ENCODE assay signal across 10 mouse cellular contexts in the genomic region with DNA sequence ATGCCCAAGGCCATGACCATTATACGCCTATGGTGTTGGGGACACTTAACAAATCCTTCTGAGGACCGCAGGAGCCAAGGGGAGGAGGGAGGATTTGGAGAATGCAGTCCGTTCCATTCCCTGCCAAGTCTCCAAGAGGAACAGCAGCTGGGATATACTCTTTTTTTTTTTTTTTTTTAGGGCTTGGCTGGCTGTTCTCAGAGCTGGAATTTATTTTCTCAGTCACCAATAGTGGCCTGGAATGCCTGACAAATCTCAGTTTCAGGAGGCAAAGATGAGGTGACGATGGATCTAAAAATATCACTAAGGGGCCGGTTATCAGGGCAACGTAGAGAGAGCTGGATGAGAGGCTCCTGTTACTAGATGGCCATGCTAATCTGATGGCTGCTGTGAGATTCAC.
DNase-seq lines count a peak whose midpoint lies in the region.
"Had no signal": no experiment of that assay in that cellular context is flagged by ENCODE, and none has a peak within 500 bp of the region (broad histone marks: within the 10 kb centered on the region; RNA-seq: fewer than 3 reads in every experiment).

No protein-coding gene starts in this region.

- 27% methylated on average over 6 of the region's 6 CpGs for WGBS in heart, embryonic 10.5 days

- no peak overlapping the region for H3K4me3 ChIP-seq in heart, embryonic 10.5 days
- H3K4me3 ChIP-seq: layer of hippocampus, adult 2 months; myocyte had no signal

- H3K4me1 ChIP-seq in heart, embryonic 10.5 days: peaks cover 66% of the 10 kb centered on the region

- peak overlapping the region; percentile 75 for H3K27ac ChIP-seq in heart, embryonic 10.5 days
- H3K27ac ChIP-seq: layer of hippocampus, adult 2 months had no signal

- peak; percentile 45 for DNase-seq in kidney, postnatal 10 days
- DNase-seq in kidney, adult 11 months: no peak
- peak; percentile 82 for DNase-seq in heart, embryonic 10.5 days (ENCODE audit: low spot score)
- DNase-seq in heart, postnatal 10 days: peak; percentile 56 to 60
- DNase-seq in lung, postnatal 4 days: peak; percentile 29 to 66
- DNase-seq in cerebellum, adult 9-11 months: no peak
- DNase-seq in cerebellum, adult 11 months: no peak
- DNase-seq: left cerebral cortex, postnatal 4 days had no signal

- H3K36me3 ChIP-seq in heart, embryonic 10.5 days: peaks cover 4% of the 10 kb centered on the region; the same call in 1 of the 2 replicates

- intact Hi-C loops in heart, postnatal 10 days (cut with DNase I): no loop called here

- H3K27me3 ChIP-seq in heart, embryonic 10.5 days (ENCODE audit: insufficient read depth, poor library complexity, severe bottlenecking): no peaks in the 10 kb centered on the region

- H3K9me3 ChIP-seq in heart, embryonic 10.5 days: no peaks in the 10 kb centered on the region

Comparison
In these comparisons a context has a peak if more than half of its experiments do, and no peak if none do; other contexts are left out.
1. DNase-seq: peak in kidney, postnatal 10 days (single experiment), heart, embryonic 10.5 days (single experiment), heart, postnatal 10 days (2 of 2) and lung, postnatal 4 days (2 of 2); none in kidney, adult 11 months (single experiment), cerebellum, adult 9-11 months (single experiment) and cerebellum, adult 11 months (single experiment).